Mouse (Mus musculus): Measurements from ENCODE around the gene Med4. TPM values are rescaled to one million over a fixed set of nuclear protein-coding genes. Genes with fewer than 3 reads are reported as not detected.

Med4 gene
- polyA plus RNA-seq (2015; fragmentation: Nextera tagmentation; extraction: Ambion mirVana): 30.9 and 31.7 TPM in 2 replicates

- Histone ChIP-seq H3K4me1 (replicated peaks; ENCODE audit: control insufficient read depth, insufficient read depth, low read length) (no peaks in the 10 kb centered on the region), H3K4me2 (replicated peaks; ENCODE audit: low read depth) (peak within 1 kb of the TSS; percentile 81), H3K27me3 (replicated peaks; ENCODE audit: control insufficient read depth, insufficient read depth, low read length) (no peaks in the 10 kb centered on the region), H3K36me3 (ENCODE audit: control insufficient read depth, insufficient read depth) (peaks cover 5% of the 10 kb centered on the region; the same call in 1 of the 2 replicates), H3K9ac (ENCODE audit: low read depth, low read length) (peak within 1 kb of the TSS; percentile 83), H3K4me3 (ENCODE audit: low read depth, low read length) (peak within 1 kb of the TSS; percentile 92), H3K27ac (ENCODE audit: low read depth, low read length) (peak within 1 kb of the TSS; percentile 4; the same call in 1 of the 2 replicates), H3K9me3 (ENCODE audit: control insufficient read depth) (no peaks in the 10 kb centered on the region)
- peak; percentile 90 for ATAC-seq
- WGBS: under 1% methylated on average over 41 of the region's 41 CpGs
- peak; percentile 100 for TF ChIP-seq CTCF (IDR thresholded peaks at IDR 0.05; ENCODE audit: low read depth)
These were observed at the start of gene Med4 for GRCm38 (mm10) chr14:73509765-73510423. TSS of gene Med4 (plus strand) at chr14:73510025.

GRCm38 (mm10) chr14:73460514-73461134 is 49.2 kb upstream of the Med4 start:
- no peak for ATAC-seq
- Histone ChIP-seq H3K9me3 (ENCODE audit: control insufficient read depth) (no peaks in the 10 kb centered on the region), H3K27me3 (replicated peaks; ENCODE audit: control insufficient read depth, insufficient read depth, low read length) (no peaks in the 10 kb centered on the region), H3K4me1 (replicated peaks; ENCODE audit: control insufficient read depth, insufficient read depth, low read length) (no peaks in the 10 kb centered on the region), H3K4me3 (ENCODE audit: low read depth, low read length) (no peak overlapping the region), H3K9ac (ENCODE audit: low read depth, low read length) (no peak overlapping the region), H3K4me2 (replicated peaks; ENCODE audit: low read depth) (no peak overlapping the region), H3K27ac (ENCODE audit: low read depth, low read length) (no peak overlapping the region), H3K36me3 (ENCODE audit: control insufficient read depth, insufficient read depth) (no peaks in the 10 kb centered on the region)
- 79% methylated on average over 12 of the region's 12 CpGs for WGBS
- no peak for TF ChIP-seq CTCF (IDR thresholded peaks at IDR 0.05; ENCODE audit: low read depth)

- no peak for TF ChIP-seq CTCF (IDR thresholded peaks at IDR 0.05; ENCODE audit: low read depth)
- no peak overlapping the region for H3K4me2 ChIP-seq (replicated peaks; ENCODE audit: low read depth)
- no peaks in the 10 kb centered on the region for H3K9me3 ChIP-seq (ENCODE audit: control insufficient read depth)
- WGBS: 78% methylated on average over 4 of the region's 4 CpGs
- no peak for ATAC-seq
- H3K9ac ChIP-seq (ENCODE audit: low read depth, low read length): no peak overlapping the region
- H3K4me3 ChIP-seq (ENCODE audit: low read depth, low read length): no peak overlapping the region
- no peaks in the 10 kb centered on the region for H3K27me3 ChIP-seq (replicated peaks; ENCODE audit: control insufficient read depth, insufficient read depth, low read length)
- H3K36me3 ChIP-seq (ENCODE audit: control insufficient read depth, insufficient read depth): no peaks in the 10 kb centered on the region
- no peak overlapping the region for H3K27ac ChIP-seq (ENCODE audit: low read depth, low read length)
- H3K4me1 ChIP-seq (replicated peaks; ENCODE audit: control insufficient read depth, insufficient read depth, low read length): no peaks in the 10 kb centered on the region
These were observed 47.6 kb upstream of the Med4 start for GRCm38 (mm10) chr14:73462211-73462610.

- no peaks in the 10 kb centered on the region for H3K27me3 ChIP-seq (replicated peaks; ENCODE audit: control insufficient read depth, insufficient read depth, low read length)
These were observed 42.1 kb upstream of the Med4 start for GRCm38 (mm10) chr14:73467697-73468096.

GRCm38 (mm10) chr14:73469506-73469905 is 40.3 kb upstream of the Med4 start:
- H3K4me1 ChIP-seq (replicated peaks; ENCODE audit: control insufficient read depth, insufficient read depth, low read length): no peaks in the 10 kb centered on the region
- no peak for TF ChIP-seq CTCF (IDR thresholded peaks at IDR 0.05; ENCODE audit: low read depth)
- H3K4me2 ChIP-seq (replicated peaks; ENCODE audit: low read depth): no peak overlapping the region
- H3K9ac ChIP-seq (ENCODE audit: low read depth, low read length): no peak overlapping the region
- no peaks in the 10 kb centered on the region for H3K9me3 ChIP-seq (ENCODE audit: control insufficient read depth)
- H3K4me3 ChIP-seq (ENCODE audit: low read depth, low read length): no peak overlapping the region
- WGBS: 86% methylated on average over 7 of the region's 7 CpGs
- H3K27me3 ChIP-seq (replicated peaks; ENCODE audit: control insufficient read depth, insufficient read depth, low read length): no peaks in the 10 kb centered on the region
- ATAC-seq: no peak
- H3K36me3 ChIP-seq (ENCODE audit: control insufficient read depth, insufficient read depth): no peaks in the 10 kb centered on the region
- no peak overlapping the region for H3K27ac ChIP-seq (ENCODE audit: low read depth, low read length)

More at GRCm38 (mm10) chr14:73467697-73468096, 42.1 kb upstream of the Med4 start:
- Histone ChIP-seq H3K9ac (ENCODE audit: low read depth, low read length) (no peak overlapping the region), H3K27ac (ENCODE audit: low read depth, low read length) (no peak overlapping the region), H3K4me1 (replicated peaks; ENCODE audit: control insufficient read depth, insufficient read depth, low read length) (no peaks in the 10 kb centered on the region), H3K4me3 (ENCODE audit: low read depth, low read length) (no peak overlapping the region), H3K4me2 (replicated peaks; ENCODE audit: low read depth) (no peak overlapping the region), H3K36me3 (ENCODE audit: control insufficient read depth, insufficient read depth) (no peaks in the 10 kb centered on the region), H3K9me3 (ENCODE audit: control insufficient read depth) (no peaks in the 10 kb centered on the region)
- no peak for ATAC-seq
- 38% methylated on average over 6 of the region's 6 CpGs for WGBS
- no peak for TF ChIP-seq CTCF (IDR thresholded peaks at IDR 0.05; ENCODE audit: low read depth)

GRCm38 (mm10) chr14:73470593-73470992 is 39.2 kb upstream of the Med4 start:
- H3K4me3 ChIP-seq (ENCODE audit: low read depth, low read length): no peak overlapping the region
- WGBS: 58% methylated on average over 8 of the region's 8 CpGs
- no peak overlapping the region for H3K9ac ChIP-seq (ENCODE audit: low read depth, low read length)
- no peaks in the 10 kb centered on the region for H3K27me3 ChIP-seq (replicated peaks; ENCODE audit: control insufficient read depth, insufficient read depth, low read length)
- no peak for TF ChIP-seq CTCF (IDR thresholded peaks at IDR 0.05; ENCODE audit: low read depth)
- H3K27ac ChIP-seq (ENCODE audit: low read depth, low read length): no peak overlapping the region
- H3K4me1 ChIP-seq (replicated peaks; ENCODE audit: control insufficient read depth, insufficient read depth, low read length): no peaks in the 10 kb centered on the region; the same call in 1 of the 2 replicates
- no peak overlapping the region for H3K4me2 ChIP-seq (replicated peaks; ENCODE audit: low read depth)
- ATAC-seq: no peak
- no peaks in the 10 kb centered on the region for H3K9me3 ChIP-seq (ENCODE audit: control insufficient read depth)
- H3K36me3 ChIP-seq (ENCODE audit: control insufficient read depth, insufficient read depth): no peaks in the 10 kb centered on the region

Measured in intestine, postnatal 0 days (tissue).